Mouse (Mus musculus): ENCODE measurements around the gene Bcl7a.

Bcl7a gene

GRCm38 (mm10) chr5:123327686-123328085, 15.9 kb upstream of the Bcl7a start:
- DNase-seq (ENCODE audit: low read depth, low spot score): no peak

- DNase-seq (ENCODE audit: low read depth, low spot score): no peak
Measured at GRCm38 (mm10) chr5:123333566-123333965, 10.1 kb upstream of the Bcl7a start.

DNA sequence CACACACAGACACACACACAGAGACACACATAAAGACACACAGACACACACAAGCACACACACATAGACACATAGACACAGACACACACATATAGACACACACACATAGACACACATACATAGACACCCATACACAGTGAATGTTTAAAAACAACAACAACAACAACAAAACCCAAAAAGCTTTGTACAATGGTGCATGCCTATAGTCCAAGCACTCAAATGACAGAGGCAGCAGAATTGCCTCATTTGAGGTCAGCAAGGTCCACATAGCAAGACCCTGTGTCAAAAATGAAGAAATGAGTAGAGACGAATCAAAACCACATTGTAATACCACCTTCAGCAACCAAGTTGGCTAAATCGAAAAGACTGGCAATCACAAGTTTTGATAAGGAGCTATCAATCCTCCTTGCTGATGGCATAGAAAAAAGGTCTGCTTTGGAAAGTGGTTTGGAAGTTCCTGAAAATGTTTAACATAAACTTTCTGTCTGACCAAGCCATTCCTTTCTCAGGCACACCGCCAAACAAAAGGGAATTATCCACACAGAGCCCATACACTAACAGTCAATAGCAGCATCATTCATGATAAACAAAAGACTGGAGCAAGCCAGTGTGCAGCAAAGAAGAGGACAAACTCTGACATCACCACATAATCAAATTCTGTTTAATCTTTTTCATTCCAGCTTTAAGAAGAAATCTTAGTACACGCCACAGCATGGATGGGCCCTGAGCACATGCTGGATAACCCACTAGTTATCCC, 7.3 kb upstream of the Bcl7a start:
- no peak for DNase-seq (ENCODE audit: low read depth, low spot score)

DNA sequence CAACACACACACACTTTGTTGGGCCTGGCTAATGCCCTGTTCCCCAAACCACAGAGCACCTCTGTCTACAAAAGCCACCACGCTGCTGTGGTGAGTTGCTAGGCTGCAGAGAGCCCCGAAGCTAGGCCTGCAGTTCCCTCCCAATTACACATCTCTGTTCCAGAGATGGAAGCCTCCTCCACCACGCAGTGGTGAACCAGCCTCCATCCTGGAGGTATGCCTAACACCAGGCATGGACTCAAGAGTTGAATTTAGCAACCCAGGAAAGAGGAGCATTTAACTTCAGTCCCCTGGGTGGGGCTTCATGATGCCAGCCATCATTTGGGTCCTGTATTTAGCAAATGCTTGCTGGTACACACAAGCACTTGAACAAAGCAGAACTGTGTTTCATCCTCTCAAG, 5.2 kb upstream of the Bcl7a start:
- no peak for DNase-seq (ENCODE audit: low read depth, low spot score)

GRCm38 (mm10) chr5:123344628-123344962, 961 bp downstream of the Bcl7a start:
- no peak for DNase-seq (ENCODE audit: low read depth, low spot score)

DNA sequence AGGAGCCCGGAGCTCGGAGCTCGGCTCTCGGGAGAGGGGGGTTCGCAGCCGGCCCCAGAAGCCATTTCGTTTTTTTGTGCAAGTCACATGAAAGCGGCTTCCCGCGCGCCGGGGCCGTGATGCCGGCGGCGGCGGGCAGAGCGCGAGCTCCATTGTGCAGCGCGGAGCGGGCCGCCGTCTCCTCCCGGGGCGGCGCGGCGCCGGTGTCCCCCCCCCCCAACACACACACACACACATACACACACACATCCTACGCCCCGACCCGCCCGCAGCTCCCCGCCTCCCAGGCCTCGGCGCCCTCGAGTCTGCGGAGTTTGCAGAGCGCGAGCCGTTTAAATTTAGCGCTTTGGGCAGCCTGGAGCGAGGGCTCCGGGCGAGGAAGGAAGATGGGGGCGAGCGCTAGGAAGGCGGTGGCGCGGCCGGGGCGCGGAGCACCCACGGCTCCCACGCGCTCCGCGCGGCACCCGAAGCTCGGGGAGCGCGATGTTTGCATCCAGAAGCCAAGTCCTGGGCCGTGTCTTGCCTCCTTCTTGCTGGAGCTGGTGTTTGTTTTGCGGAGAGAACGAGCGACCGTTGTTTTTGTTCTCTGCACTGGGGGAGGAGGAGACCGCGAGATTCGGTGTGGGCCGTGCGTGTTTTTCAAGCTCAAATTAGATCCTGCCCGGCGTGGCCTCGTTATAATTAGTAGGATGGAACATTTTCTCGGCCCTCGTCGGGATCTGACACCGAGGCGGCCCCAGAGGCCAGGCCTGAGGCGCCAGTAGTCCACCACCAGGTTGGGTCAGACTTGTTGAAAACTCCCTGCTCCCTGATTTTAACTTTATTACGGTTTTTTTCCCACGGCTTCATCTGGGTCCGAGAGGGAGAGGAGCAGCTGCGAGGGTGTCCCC, 1.6 kb downstream of the Bcl7a start:
- DNase-seq (ENCODE audit: low read depth, low spot score): no peak

GRCm38 (mm10) chr5:123345853-123346654, 2.4 kb downstream of the Bcl7a start:
- DNase-seq (ENCODE audit: low read depth, low spot score): no peak

DNA sequence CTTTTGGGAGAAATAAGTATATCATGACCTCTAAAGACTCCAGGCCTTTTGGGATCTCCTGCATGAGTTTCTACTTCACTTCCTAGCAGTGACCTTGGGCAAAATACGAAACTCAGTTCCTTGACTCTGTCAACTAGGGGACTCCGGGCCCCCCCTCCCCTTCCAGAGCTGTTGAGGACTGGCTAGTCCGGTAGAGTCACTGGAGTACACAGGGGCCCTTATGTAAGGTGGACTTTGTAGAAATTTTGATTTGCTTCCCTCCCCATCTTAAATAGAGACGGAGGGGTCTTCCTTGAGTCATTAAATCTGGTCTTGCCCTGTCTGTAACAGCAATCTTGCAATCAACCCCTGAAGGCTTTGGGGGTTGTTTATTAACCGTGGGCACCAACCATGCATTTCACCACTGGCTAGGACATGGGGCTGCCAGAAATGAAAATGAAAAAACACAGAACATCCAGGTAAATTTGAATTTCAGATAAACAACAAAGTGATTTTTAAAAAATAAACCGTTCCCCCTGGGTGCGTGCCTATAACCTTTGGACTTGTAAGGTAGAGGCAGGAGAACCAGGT, 3.2 kb downstream of the Bcl7a start:
- no peak for DNase-seq (ENCODE audit: low read depth, low spot score)

DNA sequence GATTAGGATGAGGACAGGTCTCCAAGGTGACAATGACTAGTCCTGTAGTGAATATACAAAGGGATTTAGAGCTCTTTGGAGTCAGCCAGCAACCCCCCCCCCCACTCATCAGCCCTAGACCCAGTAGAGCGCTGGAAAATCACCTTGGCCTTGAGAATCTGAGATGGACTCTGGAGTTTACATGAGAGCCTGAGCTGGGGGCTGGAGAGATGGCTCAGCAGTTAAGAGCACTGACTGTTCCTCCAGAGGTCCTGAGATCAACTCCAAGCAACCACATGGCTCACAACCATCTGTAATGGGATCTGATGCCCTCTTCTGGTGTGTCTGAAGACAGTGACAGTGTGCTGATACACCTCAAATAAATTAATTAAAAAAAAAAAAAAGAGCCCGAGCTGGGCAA, 4.4 kb downstream of the Bcl7a start:
- DNase-seq (ENCODE audit: low read depth, low spot score): no peak

GRCm38 (mm10) chr5:123350386-123350785, 6.8 kb downstream of the Bcl7a start:
- DNase-seq (ENCODE audit: low read depth, low spot score): no peak

DNA sequence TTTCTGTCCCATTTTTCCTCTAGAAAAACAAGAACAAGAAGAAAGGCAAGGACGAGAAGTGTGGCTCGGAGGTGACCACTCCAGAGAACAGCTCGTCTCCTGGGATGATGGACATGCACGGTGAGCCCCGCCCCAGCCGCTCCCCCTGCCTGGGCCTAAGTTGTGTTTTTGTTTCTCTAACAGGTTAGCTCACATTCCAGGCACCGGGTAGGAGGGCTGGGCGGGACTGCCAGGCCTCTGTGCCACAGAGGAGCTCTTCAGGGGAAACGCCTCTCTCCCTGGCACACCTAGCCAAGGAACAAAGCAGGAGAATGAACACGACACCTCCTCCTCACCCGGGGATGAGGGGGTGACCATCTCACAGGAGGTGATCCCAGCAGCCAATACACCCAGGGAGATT, 12.3 kb downstream of the Bcl7a start:
- DNase-seq (ENCODE audit: low read depth, low spot score): no peak

GRCm38 (mm10) chr5:123357253-123357652, 13.6 kb downstream of the Bcl7a start:
- DNase-seq (ENCODE audit: low read depth, low spot score): no peak

- DNase-seq (ENCODE audit: low read depth, low spot score): no peak
Measured at GRCm38 (mm10) chr5:123359431-123359830, 15.8 kb downstream of the Bcl7a start.

DNA sequence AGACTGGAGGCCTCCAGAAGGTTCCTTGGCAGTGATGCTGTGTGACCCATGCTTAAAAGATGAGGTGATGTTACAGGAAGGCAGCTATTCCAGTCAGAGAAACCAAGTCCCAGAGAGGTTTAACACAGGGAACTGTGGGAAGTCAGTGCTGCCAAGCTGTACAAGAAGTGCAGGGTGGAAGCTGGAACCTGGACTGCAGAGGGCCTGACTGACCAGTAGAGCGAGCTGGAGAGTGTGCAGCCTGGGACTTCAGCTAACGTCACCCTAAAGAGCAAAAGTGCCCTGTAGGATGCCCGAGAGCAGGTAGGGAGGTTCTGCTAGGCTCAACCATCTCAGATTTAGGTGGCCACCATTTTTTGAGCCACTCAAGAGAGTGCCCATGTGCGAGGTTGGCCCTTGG, 19.3 kb downstream of the Bcl7a start:
- DNase-seq (ENCODE audit: low read depth, low spot score): no peak

DNA sequence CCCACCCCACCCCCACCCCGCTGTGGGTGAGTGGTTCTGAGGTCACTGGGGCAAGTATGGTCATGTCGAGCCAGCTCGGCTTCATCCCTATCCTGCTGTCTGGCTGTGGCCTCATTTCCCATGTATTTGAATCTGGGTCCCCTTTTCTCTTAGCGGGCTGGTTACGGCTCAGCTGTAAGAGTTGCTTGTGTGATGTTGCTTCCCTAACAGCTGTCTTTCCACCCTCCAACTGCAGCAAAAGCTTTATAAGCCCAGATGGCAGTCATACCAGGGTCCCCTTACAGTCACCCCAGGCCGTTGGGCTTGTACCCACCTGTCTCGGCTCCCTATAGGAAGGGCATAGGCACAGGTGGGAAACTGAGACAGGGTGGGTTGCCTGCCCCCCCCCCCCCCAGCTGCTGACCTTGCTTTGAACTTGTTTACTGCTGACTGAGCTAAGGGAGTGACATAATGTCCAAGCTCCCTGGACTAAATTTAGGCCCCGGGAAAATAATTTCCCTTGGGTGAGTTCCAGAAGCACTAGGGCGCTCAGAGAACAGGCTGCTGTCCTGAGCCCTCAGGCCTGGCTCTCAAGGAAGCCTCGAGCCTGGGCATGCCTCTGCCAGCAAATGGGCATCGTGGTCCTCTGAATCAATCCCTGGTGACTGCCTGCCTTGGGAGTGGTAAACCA, 20.8 kb downstream of the Bcl7a start:
- DNase-seq (ENCODE audit: low read depth, low spot score): no peak

- no peak for DNase-seq (ENCODE audit: low read depth, low spot score)
Measured at GRCm38 (mm10) chr5:123368869-123369488, 25.3 kb downstream of the Bcl7a start.

GRCm38 (mm10) chr5:123370049-123370448, 26.4 kb downstream of the Bcl7a start:
- DNase-seq (ENCODE audit: low read depth, low spot score): no peak

DNA sequence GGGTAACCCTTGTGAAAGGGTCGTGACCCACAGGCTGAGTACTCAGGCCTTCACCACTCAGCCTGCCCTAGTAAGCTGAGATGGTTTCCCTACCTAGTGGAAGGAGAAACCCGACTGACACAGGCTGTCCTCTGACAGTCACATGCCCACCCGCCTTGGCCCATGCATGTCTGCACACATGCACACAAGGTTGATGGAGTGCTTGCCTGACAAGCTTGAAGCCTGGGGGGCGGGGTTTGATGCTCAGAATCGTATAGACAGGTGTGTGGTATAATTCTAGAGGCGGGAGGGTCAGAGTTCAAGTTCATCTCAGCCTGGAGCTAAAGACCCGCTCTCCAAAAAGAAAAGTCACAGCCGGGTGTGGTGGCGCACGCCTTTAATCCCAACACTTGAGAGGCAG, 31.6 kb downstream of the Bcl7a start:
- DNase-seq (ENCODE audit: low read depth, low spot score): no peak

DNA sequence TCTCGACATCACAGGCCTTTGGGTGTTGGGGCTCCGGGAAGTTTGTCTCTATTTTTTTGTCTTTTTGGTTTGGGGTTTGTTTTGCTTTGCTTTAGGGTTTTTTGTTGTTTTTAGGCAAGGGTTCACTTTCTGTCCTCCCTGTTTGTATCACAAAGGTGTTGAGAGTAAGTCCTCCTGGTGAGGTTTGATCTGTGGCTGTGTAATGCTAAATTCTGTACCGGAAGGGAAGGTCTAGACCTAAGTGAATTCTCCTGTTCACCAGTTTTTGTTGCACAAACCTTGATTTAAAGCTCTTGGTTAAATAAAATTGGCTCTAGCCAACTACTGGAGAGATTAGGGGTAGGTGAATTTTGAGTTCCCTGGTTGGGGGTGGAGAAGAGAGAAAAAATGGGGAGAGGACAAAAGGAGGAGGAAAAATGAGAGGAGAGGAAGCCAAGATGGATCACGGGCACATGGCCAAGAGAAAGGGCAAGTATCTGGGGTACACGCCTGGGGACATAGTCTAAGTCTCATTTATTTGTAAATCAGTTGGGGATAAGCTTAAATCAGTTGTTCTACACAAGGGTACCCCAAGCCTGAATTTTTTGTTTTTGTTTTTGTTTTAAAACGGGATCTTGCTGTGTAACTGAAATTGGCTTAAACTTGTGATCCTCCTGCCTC, 32.3 kb downstream of the Bcl7a start:
- no peak for DNase-seq (ENCODE audit: low read depth, low spot score)

DNA sequence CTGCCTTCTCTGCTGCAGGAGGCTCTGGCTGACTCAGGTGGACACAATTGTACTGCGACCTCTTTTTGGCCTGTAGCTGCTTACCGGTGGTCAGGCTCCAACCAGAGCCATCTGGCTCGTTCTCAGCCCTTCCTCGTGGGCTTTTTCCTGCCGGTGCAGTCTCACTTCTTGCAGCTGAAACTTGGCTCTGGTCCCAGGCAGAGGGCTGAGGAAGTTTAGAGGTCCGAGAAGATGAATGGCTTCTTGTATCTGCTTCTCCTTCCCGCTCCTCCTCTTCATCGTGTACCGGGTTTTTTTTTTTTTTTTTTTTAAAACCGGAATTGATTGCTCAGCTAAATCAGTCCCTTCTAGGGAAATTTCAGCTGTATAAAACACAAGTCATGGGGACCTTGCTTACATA, 32.9 kb downstream of the Bcl7a start:
- DNase-seq (ENCODE audit: low read depth, low spot score): no peak

Data from brain, embryonic 18.5 days (tissue).